8 mouse cellular contexts compared by ENCODE assay signal in the genomic region with DNA sequence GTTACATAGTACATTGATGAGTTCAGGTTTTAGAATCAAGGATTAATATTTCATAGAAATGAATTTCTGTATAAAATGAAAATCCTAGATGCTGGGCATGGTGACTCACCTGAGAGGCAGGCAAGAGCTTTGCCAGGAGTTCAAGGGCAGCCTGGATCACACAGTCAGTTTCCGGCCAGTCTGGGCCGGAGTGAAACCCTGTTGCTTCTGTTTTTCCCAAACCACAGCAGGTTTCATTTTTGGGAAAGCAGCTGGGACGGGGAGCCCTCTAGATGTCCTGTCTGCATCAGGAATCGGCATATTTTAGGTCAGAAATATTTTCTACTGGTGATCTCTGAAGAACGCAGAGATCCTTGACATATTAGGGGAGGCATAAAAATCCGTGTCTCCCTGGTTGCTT. TPM values are rescaled to one million over a fixed set of nuclear protein-coding genes. Genes with fewer than 3 reads are reported as not detected.
DNase-seq lines count a peak whose midpoint lies in the region; ATAC-seq lines count a peak whose summit lies in the region.

No protein-coding gene starts in this region.

- no peak overlapping the region; the same call in 1 of the 2 replicates for H3K9ac ChIP-seq in forebrain, embryonic 15.5 days (replicated peaks)
- peak overlapping the region; percentile 8; the same call in 1 of the 2 replicates for H3K9ac ChIP-seq in limb, embryonic 13.5 days

- peak overlapping the region; percentile 82 for H3K27ac ChIP-seq in heart, embryonic 10.5 days
- peak overlapping the region; percentile 85 for H3K27ac ChIP-seq in forebrain, embryonic 15.5 days (replicated peaks)
- H3K27ac ChIP-seq in limb, embryonic 13.5 days, result peak overlapping the region; percentile 77; the same call in 1 of the 2 replicates

- peak overlapping the region; percentile 28 for H3K4me2 ChIP-seq in forebrain, embryonic 15.5 days (replicated peaks)
- peak overlapping the region; percentile 33 for H3K4me2 ChIP-seq in limb, embryonic 13.5 days (replicated peaks)

- DNase-seq in heart, embryonic 10.5 days (ENCODE audit: low spot score), result no peak
- no peak for DNase-seq in heart, postnatal 4 days
- DNase-seq in NIH3T3 (ENCODE audit: low read depth), result peak; percentile 76
- DNase-seq in thymus, adult 18-20 months, result no peak
- no peak for DNase-seq in thymus, postnatal 4 days
- no peak for DNase-seq in cerebellum, adult 18-20 months

- no peak overlapping the region for H3K4me3 ChIP-seq in heart, embryonic 10.5 days
- no peak overlapping the region for H3K4me3 ChIP-seq in forebrain, embryonic 15.5 days
- no peak overlapping the region for H3K4me3 ChIP-seq in limb, embryonic 13.5 days

- H3K36me3 ChIP-seq in heart, embryonic 10.5 days, result no peaks in the 10 kb centered on the region
- no peaks in the 10 kb centered on the region for H3K36me3 ChIP-seq in forebrain, embryonic 15.5 days
- no peaks in the 10 kb centered on the region for H3K36me3 ChIP-seq in limb, embryonic 13.5 days

- H3K27me3 ChIP-seq in heart, embryonic 10.5 days (ENCODE audit: insufficient read depth, poor library complexity, severe bottlenecking), result no peaks in the 10 kb centered on the region
- H3K27me3 ChIP-seq in forebrain, embryonic 15.5 days, result no peaks in the 10 kb centered on the region
- no peaks in the 10 kb centered on the region for H3K27me3 ChIP-seq in limb, embryonic 13.5 days

- WGBS in heart, embryonic 10.5 days, result 72% methylated on average over 6 of the region's 6 CpGs
- WGBS in forebrain, embryonic 15.5 days, result 39% methylated on average over 6 of the region's 6 CpGs
- 52% methylated on average over 6 of the region's 6 CpGs for WGBS in limb, embryonic 13.5 days

- ATAC-seq in forebrain, embryonic 15.5 days (replicated peaks), result no peak
- ATAC-seq in limb, embryonic 13.5 days (ENCODE audit: low FRiP score, low read depth), result no peak

- no peaks in the 10 kb centered on the region for H3K9me3 ChIP-seq in heart, embryonic 10.5 days
- no peaks in the 10 kb centered on the region for H3K9me3 ChIP-seq in forebrain, embryonic 15.5 days
- H3K9me3 ChIP-seq in limb, embryonic 13.5 days, result no peaks in the 10 kb centered on the region

- peaks cover 66% of the 10 kb centered on the region for H3K4me1 ChIP-seq in heart, embryonic 10.5 days
- peaks cover 69% of the 10 kb centered on the region for H3K4me1 ChIP-seq in forebrain, embryonic 15.5 days
- peaks cover 94% of the 10 kb centered on the region for H3K4me1 ChIP-seq in limb, embryonic 13.5 days

RNA-seq across cellular contexts. Expression of gene Notch2, which starts 29.0 kb away (rescaled TPM):
- 11.2 and 16.8 TPM in 2 replicates for polyA plus RNA-seq in heart, embryonic 10.5 days (2016; fragmentation: Nextera tagmentation; extraction: Ambion mirVana)
- total RNA-seq in heart, postnatal 4 days (2021), result 10 to 100 TPM; 38.5 to 40.1 TPM
- 17.8 and 18.9 TPM in 2 replicates for polyA plus RNA-seq in forebrain, embryonic 15.5 days (2015; fragmentation: Nextera tagmentation; extraction: Ambion mirVana)
- 39.9 and 43.5 TPM in 2 replicates for polyA plus RNA-seq in limb, embryonic 13.5 days (2015; fragmentation: Nextera tagmentation; extraction: Ambion mirVana)
